Mouse (Mus musculus) olfactory bulb, adult 2 months (tissue): ENCODE measurements around the gene Eomes.

ENCODE experiments used
- CTCF ChIP-seq: fragments of 200-500 bp; IDR thresholded peaks from 2 replicates; pipeline ENCODE4 v1.5.1; 2012; ENCODE audit warnings: low read depth, mild to moderate bottlenecking, low read length, moderate library complexity; ENCODE audit not compliant: insufficient read depth
- POLR2A ChIP-seq: fragments of 200-500 bp; IDR thresholded peaks from 2 replicates; pipeline ENCODE4 v1.6.1; 2012; ENCODE audit warnings: mild to moderate bottlenecking, low read depth, low read length, moderate library complexity; ENCODE audit not compliant: insufficient read depth

DNA sequence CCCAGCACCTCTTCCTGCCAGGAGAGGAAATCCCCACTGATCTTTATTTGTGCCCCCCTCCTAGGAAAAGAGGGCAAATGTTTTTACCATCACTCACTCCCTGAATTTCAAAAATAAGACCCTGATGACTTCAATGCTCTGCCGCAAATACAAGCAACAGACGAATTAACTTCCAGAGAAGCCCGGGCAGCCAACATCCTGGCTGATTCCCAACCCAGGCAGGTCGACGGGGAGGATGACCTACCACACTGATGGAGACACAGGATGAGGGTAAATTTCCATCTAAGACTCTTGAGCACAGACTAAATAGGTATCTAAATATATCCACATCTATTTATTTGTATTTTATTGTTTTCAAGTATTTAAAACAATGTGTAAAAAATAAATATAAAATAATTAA, 20.0 kb upstream of the Eomes start:
- TF ChIP-seq CTCF (no peak), POLR2A (no peak)
